Mouse (Mus musculus): ENCODE results near the gene Rnaset2a.
A peak's percentile ranks its signal among the peaks of the same experiment; 100 is the strongest.
"Not testable (repeated sequence)": the region's sequence is repeated elsewhere in the genome, so short reads cannot be mapped to it uniquely, and the experiment has no call there.

Gene Rnaset2a

DNA sequence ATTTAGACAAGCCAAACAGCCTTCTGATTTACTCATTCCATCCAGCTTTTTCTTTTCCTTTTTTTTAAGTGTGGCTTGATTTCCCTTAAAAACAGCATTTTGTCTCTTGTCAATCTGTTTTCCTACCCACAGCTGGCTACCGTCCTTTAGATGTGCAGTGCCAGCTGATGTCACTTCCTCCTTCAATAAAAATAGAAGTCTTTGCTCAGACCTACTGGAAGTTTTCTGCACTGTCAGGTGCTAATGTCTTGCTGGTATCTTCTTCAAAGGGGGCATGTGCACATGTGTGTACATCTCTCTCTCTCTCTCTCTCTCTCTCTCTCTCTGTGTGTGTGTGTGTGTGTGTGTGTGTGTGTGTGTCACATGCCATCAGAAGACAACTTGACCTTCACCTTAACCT, 35.7 kb downstream of the Rnaset2a start:
- not testable (repeated sequence) for H3K36me3 ChIP-seq (ENCODE audit: control insufficient read depth, insufficient read depth, low read length, poor library complexity, severe bottlenecking); DNase-seq (ENCODE audit: low read depth, low spot score); H3K27me3 ChIP-seq (ENCODE audit: control insufficient read depth, insufficient read depth, low read length, poor library complexity, severe bottlenecking)

GRCm38 (mm10) chr17:8101297-8101609, 46.6 kb downstream of the Rnaset2a start:
- not testable (repeated sequence) for H3K36me3 ChIP-seq (ENCODE audit: control insufficient read depth, insufficient read depth, low read length, poor library complexity, severe bottlenecking); DNase-seq (ENCODE audit: low read depth, low spot score); H3K27me3 ChIP-seq (ENCODE audit: control insufficient read depth, insufficient read depth, low read length, poor library complexity, severe bottlenecking)

DNA sequence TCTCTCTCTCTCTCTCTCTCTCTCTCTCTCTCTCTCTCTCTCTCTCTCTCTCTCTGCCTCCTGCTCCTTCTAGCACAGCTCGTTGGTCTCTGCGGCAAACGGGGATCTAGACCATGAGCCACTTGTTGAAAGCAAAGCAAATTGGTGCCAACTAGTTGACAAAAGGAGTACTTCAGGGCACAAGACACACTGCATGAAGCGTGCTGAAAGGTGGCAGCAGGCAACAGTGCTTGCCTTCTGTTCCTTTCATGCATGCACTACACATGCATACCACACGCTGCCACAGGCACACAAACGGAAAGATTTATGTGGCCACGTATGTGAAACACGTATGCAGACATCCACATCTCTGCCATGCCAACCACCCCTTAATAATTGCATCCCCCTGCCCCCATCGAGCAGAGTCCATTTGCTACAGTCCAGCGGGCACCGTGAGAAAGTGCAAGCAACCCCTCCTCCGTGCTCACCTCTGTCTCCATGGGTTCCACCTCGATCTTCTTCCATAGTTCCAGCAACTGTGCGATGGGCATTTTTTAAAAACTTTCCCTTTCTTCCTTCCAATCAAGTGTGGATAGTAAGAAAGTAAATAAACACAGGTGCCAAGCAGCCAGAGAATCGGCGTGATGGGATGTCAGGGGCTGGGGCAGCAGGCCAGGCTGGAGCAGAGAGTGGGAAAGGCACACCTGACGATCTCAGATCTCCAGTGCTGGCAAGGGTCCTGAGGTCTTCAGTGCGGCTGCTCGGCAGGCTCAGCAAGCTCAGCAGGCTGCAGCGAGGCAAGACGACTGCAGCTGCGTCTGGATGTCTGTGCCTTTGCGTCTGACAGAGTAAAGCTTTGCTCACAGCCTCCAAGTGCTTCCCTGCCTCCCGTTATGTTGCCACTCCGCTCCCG, 47.2 kb downstream of the Rnaset2a start:
- H3K36me3 ChIP-seq (ENCODE audit: control insufficient read depth, insufficient read depth, low read length, poor library complexity, severe bottlenecking); H3K27me3 ChIP-seq (ENCODE audit: control insufficient read depth, insufficient read depth, low read length, poor library complexity, severe bottlenecking); DNase-seq (ENCODE audit: low read depth, low spot score): not testable (repeated sequence)

DNA sequence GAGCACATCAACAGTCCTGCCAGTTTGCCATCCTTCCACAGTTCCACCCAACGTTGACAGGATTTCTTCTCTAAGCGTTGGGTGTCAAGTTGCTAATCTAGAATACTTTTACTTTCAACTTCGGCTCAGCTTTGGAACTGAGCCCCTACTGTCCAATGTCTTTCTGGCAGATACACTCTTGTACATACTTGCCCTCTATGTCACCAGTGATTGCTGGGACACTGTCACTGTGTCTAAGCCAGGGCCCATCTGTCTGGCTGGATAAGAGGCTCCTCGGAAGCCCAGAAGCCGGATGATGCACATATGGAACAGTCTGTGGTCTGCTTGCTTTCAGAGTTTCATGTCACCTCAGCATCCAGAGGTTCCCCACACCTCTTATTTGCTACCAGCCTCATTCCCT, 51.7 kb downstream of the Rnaset2a start:
- not testable (repeated sequence) for H3K36me3 ChIP-seq (ENCODE audit: control insufficient read depth, insufficient read depth, low read length, poor library complexity, severe bottlenecking); H3K27me3 ChIP-seq (ENCODE audit: control insufficient read depth, insufficient read depth, low read length, poor library complexity, severe bottlenecking); DNase-seq (ENCODE audit: low read depth, low spot score)

GRCm38 (mm10) chr17:8095653-8096052, 52.2 kb downstream of the Rnaset2a start:
- H3K36me3 ChIP-seq (ENCODE audit: control insufficient read depth, insufficient read depth, low read length, poor library complexity, severe bottlenecking); H3K27me3 ChIP-seq (ENCODE audit: control insufficient read depth, insufficient read depth, low read length, poor library complexity, severe bottlenecking); DNase-seq (ENCODE audit: low read depth, low spot score): not testable (repeated sequence)

DNA sequence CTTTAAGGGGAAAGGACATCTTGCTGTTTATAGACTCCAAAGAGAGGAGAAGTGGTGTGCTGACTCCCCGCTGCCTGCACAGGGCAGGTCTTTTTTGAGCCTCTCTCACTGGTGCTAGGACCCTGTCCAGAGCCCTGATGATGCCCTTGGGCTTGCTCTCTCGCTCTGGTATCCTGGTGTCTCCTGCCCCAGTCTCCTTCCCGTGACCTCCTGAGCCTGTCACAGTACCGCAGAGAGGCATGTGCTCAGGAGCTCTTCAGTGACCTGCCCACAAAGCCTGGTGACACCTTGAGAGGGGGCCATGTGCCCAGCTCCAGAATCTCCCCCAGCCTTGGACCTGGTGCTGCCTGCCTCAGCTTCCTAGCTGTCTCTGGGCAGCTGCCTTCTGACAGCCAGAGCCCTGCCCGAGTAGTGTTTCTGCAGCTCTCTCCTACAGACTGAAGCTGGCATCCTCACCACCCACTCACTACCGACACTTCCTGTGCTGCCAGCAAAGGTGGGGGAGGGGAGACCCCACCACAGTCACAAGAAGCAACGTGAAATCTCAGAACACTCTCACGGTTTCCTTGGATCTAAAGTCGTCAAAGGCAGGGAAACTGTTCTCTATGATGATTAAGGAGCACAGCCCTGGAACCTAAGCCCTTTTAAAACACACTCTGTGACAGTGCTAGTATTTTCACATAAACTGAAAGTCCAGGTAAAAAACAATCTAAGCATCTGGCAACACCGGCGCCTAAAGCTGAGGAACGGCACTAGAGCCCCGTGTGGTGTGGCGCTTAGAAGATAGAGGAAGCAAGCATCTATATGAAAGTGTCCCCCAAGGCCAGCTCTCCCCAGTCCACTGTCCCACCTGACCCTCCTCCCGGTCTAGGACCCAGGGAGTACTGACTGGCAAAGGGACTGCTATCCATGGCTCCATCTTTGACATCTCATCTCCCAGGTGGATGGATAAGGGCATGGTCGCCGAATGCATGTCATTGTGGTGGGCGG, 55.1 kb downstream of the Rnaset2a start:
- DNase-seq (ENCODE audit: low read depth, low spot score); H3K27me3 ChIP-seq (ENCODE audit: control insufficient read depth, insufficient read depth, low read length, poor library complexity, severe bottlenecking); H3K36me3 ChIP-seq (ENCODE audit: control insufficient read depth, insufficient read depth, low read length, poor library complexity, severe bottlenecking): not testable (repeated sequence)

DNA sequence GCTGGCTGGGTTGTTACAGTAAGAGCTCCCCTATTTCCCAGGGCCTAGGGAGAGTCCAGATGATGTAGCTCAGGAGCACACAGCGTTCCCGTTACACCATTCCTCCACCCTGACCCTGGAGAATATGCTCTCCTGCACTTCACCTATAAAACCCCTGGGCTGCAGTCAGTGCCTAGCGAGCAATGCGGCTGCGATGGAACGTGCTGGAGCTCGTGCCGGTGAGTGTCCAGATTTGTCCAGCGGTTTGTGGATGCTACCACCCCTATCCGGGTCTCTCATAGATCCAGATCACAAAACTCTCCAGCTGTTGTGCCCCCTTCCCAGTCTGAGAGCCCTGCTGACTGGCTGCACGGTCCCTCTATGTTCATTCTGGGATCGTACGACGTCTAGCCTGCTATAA, 56.6 kb downstream of the Rnaset2a start:
- H3K27me3 ChIP-seq (ENCODE audit: control insufficient read depth, insufficient read depth, low read length, poor library complexity, severe bottlenecking); H3K36me3 ChIP-seq (ENCODE audit: control insufficient read depth, insufficient read depth, low read length, poor library complexity, severe bottlenecking); DNase-seq (ENCODE audit: low read depth, low spot score): not testable (repeated sequence)

DNA sequence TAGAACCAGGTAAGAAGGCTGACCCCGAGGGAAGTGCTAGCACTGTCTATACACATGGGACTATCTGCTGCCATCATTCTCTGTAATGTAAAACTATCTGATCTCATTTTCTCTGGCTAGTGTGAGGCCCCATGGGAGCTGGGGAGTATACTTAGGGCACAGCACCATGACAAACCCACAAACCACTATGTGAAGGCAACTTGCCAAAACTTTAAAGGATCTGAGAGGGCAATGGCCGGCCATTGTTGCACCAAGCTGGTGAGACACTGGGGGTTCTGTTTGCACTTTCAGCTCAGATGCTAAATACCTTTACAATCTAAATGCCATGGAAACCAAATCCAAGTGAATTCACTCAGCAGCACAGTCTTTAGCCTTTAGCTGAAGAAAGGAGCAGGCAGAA, 78.0 kb downstream of the Rnaset2a start:
- DNase-seq (ENCODE audit: low read depth, low spot score), result peak; percentile 39
- H3K36me3 ChIP-seq (ENCODE audit: control insufficient read depth, insufficient read depth, low read length, poor library complexity, severe bottlenecking); H3K27me3 ChIP-seq (ENCODE audit: control insufficient read depth, insufficient read depth, low read length, poor library complexity, severe bottlenecking): not testable (repeated sequence)

All from splenic B cell, adult 2 months (primary cell).